Mouse (Mus musculus) hindbrain, postnatal 0 days (tissue): ENCODE data around the gene Ccdc65. TPM values are rescaled to one million over a fixed set of nuclear protein-coding genes. Genes with fewer than 3 reads are reported as not detected.

ENCODE experiments used
- ATAC-seq: fragments of 200-750 bp; cut with Nextera tagmentation; 2 replicates; pipeline ENCODE4 v1.8.0; 2017; ENCODE audit warnings: mild to moderate bottlenecking, moderate TSS enrichment, moderate library complexity
- DNase-seq: peaks from one replicate; pipeline ENCODE4 v3.0.0-alpha.2; 2015; ENCODE audit warnings: low spot score
- H3K27ac ChIP-seq: fragments of 300-500 bp; sonication (generic); 2 replicates; pipeline ENCODE4 v1.5.1; 2014; ENCODE audit warnings: mild to moderate bottlenecking
- H3K27me3 ChIP-seq: fragments of 300-500 bp; sonication (generic); 2 replicates; pipeline ENCODE4 v1.6.1; 2014; ENCODE audit warnings: low read length, mixed read lengths; ENCODE audit not compliant: insufficient read depth
- H3K36me3 ChIP-seq: fragments of 300-500 bp; sonication (generic); 2 replicates; pipeline ENCODE4 v1.6.1; 2014; ENCODE audit warnings: low read length, mixed read lengths; ENCODE audit not compliant: insufficient read depth
- H3K4me1 ChIP-seq: fragments of 300-500 bp; sonication (generic); 2 replicates; pipeline ENCODE4 v1.6.1; 2014; ENCODE audit warnings: antibody characterized with exemption, low read length, mixed read lengths; ENCODE audit not compliant: insufficient read depth
- H3K4me2 ChIP-seq: fragments of 300-500 bp; sonication (generic); 2 replicates; pipeline ENCODE4 v1.6.1; 2014; ENCODE audit warnings: low read depth, mild to moderate bottlenecking, low read length, moderate library complexity, mixed read lengths
- H3K4me3 ChIP-seq: fragments of 300-500 bp; sonication (generic); 2 replicates; pipeline ENCODE4 v1.5.1; 2014; ENCODE audit warnings: low read length
- H3K9ac ChIP-seq: fragments of 300-500 bp; sonication (generic); replicated peaks from 2 replicates; pipeline ENCODE4 v1.6.1; 2014; ENCODE audit warnings: mild to moderate bottlenecking, low read length, moderate library complexity, mixed read lengths
- H3K9me3 ChIP-seq: fragments of 300-500 bp; sonication (generic); 2 replicates; pipeline ENCODE4 v1.6.1; 2016; ENCODE audit warnings: low read length, mixed read lengths
- CTCF ChIP-seq: IDR thresholded peaks from 2 replicates; pipeline ENCODE4 v1.5.1; 2016; ENCODE audit warnings: antibody characterized with exemption, control low read depth, low read depth
- WGBS: fragments of 180-500 bp; shearing (Covaris S2); extraction: QIAGEN DNeasy Blood & Tissue Kit; methylation state at CpG from one replicate; pipeline ENCODE4 v1.1.7; 2014; 5-methylcytosine and 5-hydroxymethylcytosine counted together
- polyA plus RNA-seq: library from polyadenylated mRNA; unstranded; fragments of >200 nt; fragmentation: Nextera tagmentation; extraction: Ambion mirVana; gene quantifications from 2 replicates; pipeline ENCODE4 v1.2.1, GENCODE M21; 2015
- total RNA-seq: library from RNA; depleted of rRNA; stranded (reverse); fragments of >200 nt; gene quantifications from 2 replicates; pipeline ENCODE4 v1.2.3, GENCODE M21; 2014

Gene Ccdc65
- total and polyA plus RNA-seq, 2 experiments from 2014 or later, result 2.6 to 7.7 TPM

GRCm38 (mm10) chr15:98714230-98714652 lies 6.2 kb downstream of the Ccdc65 start:
- H3K9me3 ChIP-seq, result no peaks in the 10 kb centered on the region
- no peak overlapping the region for H3K9ac ChIP-seq
- 44% methylated on average over 5 of the region's 5 CpGs for WGBS
- H3K27ac ChIP-seq, result no peak overlapping the region
- no peaks in the 10 kb centered on the region for H3K27me3 ChIP-seq
- no peaks in the 10 kb centered on the region for H3K4me1 ChIP-seq
- no peaks in the 10 kb centered on the region for H3K36me3 ChIP-seq
- peak; percentile 24; the same call in 1 of the 2 replicates for ATAC-seq
- no peak for TF ChIP-seq CTCF
- no peak overlapping the region for H3K4me2 ChIP-seq
- peak; percentile 54 for DNase-seq
- no peak overlapping the region for H3K4me3 ChIP-seq

- ATAC-seq, result no peak
- H3K4me3 ChIP-seq, result no peak overlapping the region
- 71% methylated on average over 16 of the region's 16 CpGs for WGBS
- no peaks in the 10 kb centered on the region for H3K27me3 ChIP-seq
- H3K9ac ChIP-seq, result no peak overlapping the region
- no peak for DNase-seq
- no peaks in the 10 kb centered on the region for H3K36me3 ChIP-seq
- H3K9me3 ChIP-seq, result no peaks in the 10 kb centered on the region
- no peak overlapping the region for H3K27ac ChIP-seq
- H3K4me2 ChIP-seq, result no peak overlapping the region
- H3K4me1 ChIP-seq, result no peaks in the 10 kb centered on the region
- TF ChIP-seq CTCF, result no peak
Observed at GRCm38 (mm10) chr15:98717301-98717700, 9.3 kb downstream of the Ccdc65 start.

GRCm38 (mm10) chr15:98722191-98722590 lies 14.2 kb downstream of the Ccdc65 start:
- Histone ChIP-seq H3K27me3 (no peaks in the 10 kb centered on the region), H3K36me3 (no peaks in the 10 kb centered on the region), H3K9me3 (no peaks in the 10 kb centered on the region), H3K27ac (no peak overlapping the region), H3K4me1 (no peaks in the 10 kb centered on the region; the same call in 1 of the 2 replicates), H3K4me3 (no peak overlapping the region), H3K4me2 (no peak overlapping the region), H3K9ac (no peak overlapping the region)
- no peak for ATAC-seq
- DNase-seq, result no peak
- 64% methylated on average over 8 of the region's 8 CpGs for WGBS
- TF ChIP-seq CTCF, result no peak

- no peaks in the 10 kb centered on the region for H3K27me3 ChIP-seq
- WGBS, result 73% methylated on average over 14 of the region's 14 CpGs
- DNase-seq (no peak), ATAC-seq (no peak)
- TF ChIP-seq CTCF, result no peak
- H3K27ac ChIP-seq, result no peak overlapping the region
- no peak overlapping the region for H3K4me2 ChIP-seq
- H3K9ac ChIP-seq, result no peak overlapping the region
- no peaks in the 10 kb centered on the region; the same call in 1 of the 2 replicates for H3K4me1 ChIP-seq
- H3K36me3 ChIP-seq, result no peaks in the 10 kb centered on the region
- H3K4me3 ChIP-seq, result no peak overlapping the region
- no peaks in the 10 kb centered on the region for H3K9me3 ChIP-seq
Observed at GRCm38 (mm10) chr15:98722854-98723253, 14.8 kb downstream of the Ccdc65 start.

- DNase-seq (peak; percentile 15), ATAC-seq (no peak)
- Histone ChIP-seq H3K4me1 (peaks cover 4% of the 10 kb centered on the region; the same call in 1 of the 2 replicates), H3K4me2 (peak overlapping the region; percentile 18; the same call in 1 of the 2 replicates), H3K9me3 (no peaks in the 10 kb centered on the region), H3K4me3 (no peak overlapping the region), H3K36me3 (no peaks in the 10 kb centered on the region), H3K27me3 (no peaks in the 10 kb centered on the region), H3K9ac (no peak overlapping the region), H3K27ac (no peak overlapping the region)
- TF ChIP-seq CTCF, result no peak
- 27% methylated on average over 19 of the region's 19 CpGs for WGBS
Observed at GRCm38 (mm10) chr15:98724441-98724840, 16.4 kb downstream of the Ccdc65 start.

- H3K27ac ChIP-seq, result no peak overlapping the region
- DNase-seq, result no peak
- no peak overlapping the region for H3K4me3 ChIP-seq
- no peak overlapping the region for H3K4me2 ChIP-seq
- no peak overlapping the region for H3K9ac ChIP-seq
- H3K36me3 ChIP-seq, result no peaks in the 10 kb centered on the region
- no peak for TF ChIP-seq CTCF
- peaks cover 4% of the 10 kb centered on the region; the same call in 1 of the 2 replicates for H3K4me1 ChIP-seq
- H3K9me3 ChIP-seq, result no peaks in the 10 kb centered on the region
- no peak for ATAC-seq
- H3K27me3 ChIP-seq, result no peaks in the 10 kb centered on the region
- 79% methylated on average over 4 of the region's 4 CpGs for WGBS
Observed at GRCm38 (mm10) chr15:98726079-98726478, 18.1 kb downstream of the Ccdc65 start.

- no peak overlapping the region; the same call in 1 of the 2 replicates for H3K9ac ChIP-seq
- no peaks in the 10 kb centered on the region for H3K27me3 ChIP-seq
- no peak for DNase-seq
- no peak overlapping the region for H3K27ac ChIP-seq
- no peak for TF ChIP-seq CTCF
- H3K36me3 ChIP-seq, result no peaks in the 10 kb centered on the region
- no peak for ATAC-seq
- H3K4me1 ChIP-seq, result peaks cover 4% of the 10 kb centered on the region; the same call in 1 of the 2 replicates
- WGBS, result 48% methylated on average over 7 of the region's 7 CpGs
- H3K4me2 ChIP-seq, result peak overlapping the region; percentile 99
- no peak overlapping the region; the same call in 1 of the 2 replicates for H3K4me3 ChIP-seq
- no peaks in the 10 kb centered on the region for H3K9me3 ChIP-seq
Observed at GRCm38 (mm10) chr15:98726746-98727145, 18.7 kb downstream of the Ccdc65 start.
